Mouse (Mus musculus) liver, adult 2 months (tissue): ENCODE measurements at regions not wholly inside any gene's neighbourhood (a gene's known extent, or its start where the extent isn't known, plus 50 kb on each side); places are given as distances from the start of the nearest gene placed in this dataset.

Experiments
- CTCF ChIP-seq: fragments of 200-500 bp; IDR thresholded peaks from 2 replicates; pipeline ENCODE4 v1.5.1; 2011; ENCODE audit warnings: low read depth, low read length, control low read depth
- POLR2A ChIP-seq: fragments of 200-500 bp; IDR thresholded peaks from 2 replicates; pipeline ENCODE4 v1.6.1; 2011; ENCODE audit warnings: low read length, control low read depth; ENCODE audit not compliant: insufficient read depth; ENCODE audit errors: extremely low read depth

- TF ChIP-seq POLR2A (no peak), CTCF (no peak)
Observed at GRCm38 (mm10) chr17:15194894-15195461, 153.6 kb upstream of the Gm3448 start.
